Mouse (Mus musculus) ES-Bruce4 (cell line): Measurements from ENCODE around the gene Calm1.

Experiments used
- CTCF ChIP-seq: IDR thresholded peaks from one replicate; pipeline ENCODE4 v1.8.1; 2011; ENCODE audit warnings: low read depth, low read length
- POLR2A ChIP-seq: IDR thresholded peaks from one replicate; pipeline ENCODE4 v1.8.1; 2011; ENCODE audit warnings: low read length; ENCODE audit not compliant: insufficient read depth

DNA sequence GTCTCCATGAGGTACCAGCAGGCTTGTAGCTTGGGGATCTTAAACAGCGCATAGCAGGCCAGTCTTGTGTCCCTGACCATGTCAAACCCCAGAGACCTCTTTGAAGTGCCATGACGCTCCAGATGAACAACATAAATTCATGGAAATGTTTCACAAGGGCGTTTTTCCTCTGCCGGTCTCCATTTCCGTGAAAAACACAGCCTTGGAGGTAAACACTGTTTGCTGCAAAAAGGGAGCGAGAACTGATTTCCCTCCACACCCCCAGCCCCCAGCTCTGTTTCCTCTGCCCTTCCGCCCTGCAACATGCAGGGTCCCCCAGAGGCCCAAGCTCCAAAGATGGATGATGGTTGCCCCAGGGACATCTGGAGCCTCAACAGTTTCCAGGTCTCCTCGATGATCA, 24.3 kb downstream of the Calm1 start:
- TF ChIP-seq CTCF, result no peak
- no peak for TF ChIP-seq POLR2A
